Mouse (Mus musculus) ES-CJ7 (cell line): ENCODE data around the gene BC037034.
"Not testable (repeated sequence)": the region's sequence is repeated elsewhere in the genome, so short reads cannot be mapped to it uniquely, and the experiment has no call there.

Experiments used
- DNase-seq: peaks from one replicate; pipeline ENCODE4 v3.0.0; 2011; ENCODE audit warnings: low read depth, low spot score

BC037034 gene

GRCm38 (mm10) chr5:138216632-138217031, 47.2 kb downstream of the BC037034 start:
- DNase-seq, result not testable (repeated sequence)
